Mouse (Mus musculus) forebrain, embryonic 15.5 days (tissue): ENCODE measurements around the gene Sox21. TPM values are rescaled to one million over a fixed set of nuclear protein-coding genes. Genes with fewer than 3 reads are reported as not detected.

Experiments used
- ATAC-seq: fragments of 200-750 bp; cut with Nextera tagmentation; replicated peaks from 2 replicates; pipeline ENCODE4 v1.8.0; 2017; ENCODE audit warnings: mild to moderate bottlenecking, moderate TSS enrichment, moderate library complexity
- H3K27ac ChIP-seq: fragments of 300-500 bp; sonication (generic); replicated peaks from 2 replicates; pipeline ENCODE4 v1.5.1; 2015; ENCODE audit warnings: mild to moderate bottlenecking, inconsistent platforms
- H3K27me3 ChIP-seq: fragments of 300-500 bp; sonication (generic); 2 replicates; pipeline ENCODE4 v1.6.1; 2015; ENCODE audit warnings: inconsistent platforms
- H3K36me3 ChIP-seq: fragments of 300-500 bp; sonication (generic); 2 replicates; pipeline ENCODE4 v1.6.1; 2015; ENCODE audit warnings: mild to moderate bottlenecking, inconsistent platforms
- H3K4me1 ChIP-seq: fragments of 300-500 bp; sonication (generic); 2 replicates; pipeline ENCODE4 v1.6.1; 2015; ENCODE audit warnings: inconsistent platforms
- H3K4me2 ChIP-seq: fragments of 300-500 bp; sonication (generic); replicated peaks from 2 replicates; pipeline ENCODE4 v1.6.1; 2015; ENCODE audit warnings: mild to moderate bottlenecking, inconsistent platforms
- H3K4me3 ChIP-seq: fragments of 300-500 bp; sonication (generic); 2 replicates; pipeline ENCODE4 v1.5.1; 2015; ENCODE audit warnings: mild to moderate bottlenecking, inconsistent platforms
- H3K9ac ChIP-seq: fragments of 300-500 bp; sonication (generic); replicated peaks from 2 replicates; pipeline ENCODE4 v1.6.1; 2015; ENCODE audit warnings: mild to moderate bottlenecking, inconsistent platforms
- H3K9me3 ChIP-seq: fragments of 300-500 bp; sonication (generic); 2 replicates; pipeline ENCODE4 v1.6.1; 2016; ENCODE audit warnings: inconsistent platforms
- WGBS: fragments of 180-500 bp; shearing (Covaris S2); methylation state at CpG from one replicate; pipeline ENCODE4 v1.1.7; 2015; ENCODE audit warnings: mixed read lengths; 5-methylcytosine and 5-hydroxymethylcytosine counted together
- polyA plus RNA-seq: library from polyadenylated mRNA; unstranded; fragments of >200 nt; fragmentation: Nextera tagmentation; extraction: Ambion mirVana; gene quantifications from 2 replicates; pipeline ENCODE4 v1.2.1, GENCODE M21; 2015

Sox21 gene
- polyA plus RNA-seq, 1 experiment from 2014 or later = 8.0 TPM

DNA sequence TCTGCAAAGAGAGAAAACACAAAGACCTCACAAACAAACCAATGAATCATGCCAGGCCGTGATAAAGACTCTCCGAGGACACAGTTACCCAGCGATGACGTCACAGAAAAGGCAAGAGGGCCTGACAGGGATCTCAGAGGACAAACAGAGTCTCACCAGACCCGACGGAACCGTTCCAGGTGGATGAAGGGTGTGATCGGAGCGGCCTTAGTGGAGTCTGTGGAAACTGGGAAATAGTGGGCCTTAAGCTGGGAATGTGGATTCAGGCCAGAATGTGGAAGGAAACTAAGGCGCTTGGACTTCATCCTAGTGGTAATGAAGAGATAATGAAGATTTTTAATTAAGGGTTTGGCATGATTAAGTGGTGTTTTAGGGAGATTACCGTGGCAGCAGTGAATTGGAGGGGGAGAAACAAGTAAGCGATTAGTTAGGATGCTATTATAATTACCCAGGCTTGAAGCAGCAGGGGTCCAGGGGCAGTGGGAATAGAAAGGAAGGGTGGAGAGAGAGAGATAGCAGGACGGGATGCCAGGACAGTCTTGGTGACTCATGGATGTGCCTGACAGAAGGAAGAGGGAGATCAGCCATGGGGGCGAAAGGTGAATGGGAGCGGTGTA, 24.5 kb downstream of the Sox21 start:
- H3K9ac ChIP-seq = no peak overlapping the region
- H3K4me1 ChIP-seq = 0 out of 2 replicates have a peak, but pooled peaks cover 7% of the 10 kb centered on the region
- WGBS = 34% methylated on average over 15 of the region's 15 CpGs
- ATAC-seq = peak; percentile 58; the same call in 1 of the 2 replicates
- no peak overlapping the region for H3K27ac ChIP-seq
- H3K27me3 ChIP-seq = peaks cover 22% of the 10 kb centered on the region; the same call in 1 of the 2 replicates
- no peaks in the 10 kb centered on the region for H3K9me3 ChIP-seq
- no peak overlapping the region for H3K4me2 ChIP-seq
- H3K4me3 ChIP-seq = no peak overlapping the region
- H3K36me3 ChIP-seq = no peaks in the 10 kb centered on the region

DNA sequence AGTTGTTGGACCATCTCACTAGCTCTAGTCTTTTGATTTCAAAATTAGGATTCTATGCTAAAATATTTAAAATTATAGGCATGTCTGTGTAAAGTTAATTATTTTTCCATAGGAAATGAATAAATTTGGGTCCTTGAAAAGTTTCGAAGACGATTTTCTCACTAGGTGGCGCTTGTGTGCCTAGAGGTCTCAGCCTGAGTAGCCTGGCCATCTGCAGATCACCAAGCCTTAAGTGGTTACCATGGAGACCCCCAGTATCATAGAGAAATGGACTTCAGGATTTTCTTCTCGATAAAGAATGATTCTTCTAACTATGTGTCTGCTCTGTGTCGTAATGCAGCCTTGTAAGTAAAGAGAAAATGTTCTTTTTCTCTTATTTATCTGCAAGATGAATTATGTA, 27.2 kb downstream of the Sox21 start:
- Histone ChIP-seq H3K27ac (no peak overlapping the region), H3K4me3 (no peak overlapping the region), H3K9me3 (no peaks in the 10 kb centered on the region), H3K36me3 (no peaks in the 10 kb centered on the region), H3K4me1 (0 out of 2 replicates have a peak, but pooled peaks cover 7% of the 10 kb centered on the region), H3K4me2 (no peak overlapping the region), H3K9ac (no peak overlapping the region), H3K27me3 (peaks cover 19% of the 10 kb centered on the region; the same call in 1 of the 2 replicates)
- ATAC-seq = no peak
- 8% methylated on average over 5 of the region's 5 CpGs for WGBS

DNA sequence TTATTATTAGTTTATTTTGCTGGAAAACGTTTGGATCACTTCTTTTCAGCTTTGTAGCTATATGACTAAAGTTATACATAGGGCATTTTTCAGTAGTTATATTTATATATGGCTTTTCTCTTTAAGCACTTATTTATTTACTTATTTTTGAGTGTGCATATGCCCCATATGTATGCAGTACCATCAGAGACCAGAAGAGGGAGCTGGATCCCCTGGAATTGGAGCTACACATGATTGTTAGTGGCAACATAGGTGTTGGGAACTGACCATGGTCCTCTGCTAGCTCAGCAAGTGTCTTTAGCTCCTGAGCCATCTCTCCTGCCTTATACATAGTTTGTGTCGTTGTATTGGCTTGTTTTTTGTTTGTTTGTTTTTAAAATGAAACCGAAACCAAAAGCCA, 29.5 kb downstream of the Sox21 start:
- ATAC-seq = no peak
- no peak overlapping the region for H3K27ac ChIP-seq
- H3K9ac ChIP-seq = no peak overlapping the region
- H3K4me1 ChIP-seq = 0 out of 2 replicates have a peak, but pooled peaks cover 3% of the 10 kb centered on the region
- H3K4me2 ChIP-seq = no peak overlapping the region
- H3K4me3 ChIP-seq = no peak overlapping the region
- H3K27me3 ChIP-seq = peaks cover 7% of the 10 kb centered on the region; the same call in 1 of the 2 replicates
- 0 out of 2 replicates have a peak, but pooled peaks cover 3% of the 10 kb centered on the region for H3K9me3 ChIP-seq
- WGBS = 88% methylated on average over 3 of the region's 3 CpGs
- H3K36me3 ChIP-seq = no peaks in the 10 kb centered on the region

DNA sequence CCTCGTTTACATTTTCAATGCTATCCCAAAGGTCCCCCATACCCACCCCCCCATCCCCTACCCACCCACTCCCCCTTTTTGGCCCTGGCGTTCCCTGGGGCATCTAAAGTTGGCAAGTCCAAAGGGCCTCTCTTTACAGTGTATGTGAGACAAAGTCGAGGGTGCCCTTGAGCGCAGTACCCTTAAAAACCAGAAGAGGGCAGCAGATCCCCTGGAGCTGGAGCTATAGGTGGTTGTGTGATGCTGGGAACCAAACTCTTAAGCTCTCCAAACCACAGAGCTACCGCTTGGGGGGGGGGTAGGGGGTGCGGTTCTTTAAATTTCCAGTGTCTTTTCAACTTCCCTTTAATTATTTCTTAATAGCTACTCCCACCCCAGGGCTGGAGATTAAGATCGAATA, 33.8 kb downstream of the Sox21 start:
- WGBS = 79% methylated on average over 7 of the region's 7 CpGs

DNA sequence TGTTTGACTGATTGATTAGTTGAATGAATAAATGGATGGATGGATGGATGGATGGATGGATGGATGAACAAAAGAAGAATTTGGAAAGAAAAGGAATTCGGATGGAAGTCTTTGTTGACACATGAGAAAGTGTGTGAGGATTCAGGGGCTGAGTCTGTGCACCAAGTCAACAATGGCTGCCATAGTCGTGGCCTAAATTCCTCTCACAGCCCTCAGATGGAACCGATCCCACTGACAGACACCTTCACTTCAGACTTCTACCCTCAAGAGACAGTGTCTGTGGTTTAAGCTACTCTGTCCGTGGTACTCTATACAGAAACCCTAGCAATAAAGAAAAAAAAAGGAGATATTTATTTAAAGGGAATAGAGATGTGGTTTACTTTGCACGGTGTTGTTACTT, 34.8 kb downstream of the Sox21 start:
- Histone ChIP-seq H3K4me2 (no peak overlapping the region), H3K9ac (no peak overlapping the region), H3K27ac (no peak overlapping the region), H3K9me3 (0 out of 2 replicates have a peak, but pooled peaks cover 3% of the 10 kb centered on the region), H3K4me3 (no peak overlapping the region), H3K27me3 (no peaks in the 10 kb centered on the region), H3K36me3 (no peaks in the 10 kb centered on the region), H3K4me1 (no peaks in the 10 kb centered on the region)
- 85% methylated on average over 5 of the region's 5 CpGs for WGBS
- ATAC-seq = no peak

More for the DNA sequence above, 33.8 kb downstream of the Sox21 start:
- Histone ChIP-seq H3K4me1 (no peaks in the 10 kb centered on the region), H3K4me2 (no peak overlapping the region), H3K9ac (no peak overlapping the region), H3K27me3 (no peaks in the 10 kb centered on the region), H3K9me3 (0 out of 2 replicates have a peak, but pooled peaks cover 3% of the 10 kb centered on the region), H3K4me3 (no peak overlapping the region), H3K27ac (no peak overlapping the region), H3K36me3 (no peaks in the 10 kb centered on the region)
- no peak for ATAC-seq

DNA sequence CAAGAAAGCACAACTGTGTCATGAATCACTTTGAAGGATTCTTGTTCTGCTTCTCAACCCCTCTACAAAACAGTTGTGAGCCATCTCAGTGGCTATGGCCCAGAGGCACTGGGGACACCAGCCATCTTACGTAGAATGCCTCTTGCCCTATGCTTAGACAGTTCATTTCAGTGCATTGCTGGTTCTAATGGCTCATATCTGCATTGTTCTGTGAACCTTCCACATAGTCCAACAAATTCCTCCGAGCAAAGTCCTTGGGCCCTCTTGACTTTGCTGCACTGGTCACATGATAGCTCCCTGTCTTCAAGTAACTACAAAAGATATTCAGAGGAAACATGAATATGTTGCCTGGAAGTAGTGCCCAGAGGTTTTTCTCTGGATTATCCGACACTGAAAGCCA, 36.1 kb downstream of the Sox21 start:
- H3K36me3 ChIP-seq = no peaks in the 10 kb centered on the region
- 94% methylated on average over 3 of the region's 3 CpGs for WGBS
- peaks cover 5% of the 10 kb centered on the region for H3K27me3 ChIP-seq
- H3K4me2 ChIP-seq = no peak overlapping the region
- H3K9ac ChIP-seq = no peak overlapping the region
- H3K4me3 ChIP-seq = no peak overlapping the region
- no peaks in the 10 kb centered on the region for H3K4me1 ChIP-seq
- H3K9me3 ChIP-seq = 0 out of 2 replicates have a peak, but pooled peaks cover 3% of the 10 kb centered on the region
- H3K27ac ChIP-seq = no peak overlapping the region
- no peak for ATAC-seq

DNA sequence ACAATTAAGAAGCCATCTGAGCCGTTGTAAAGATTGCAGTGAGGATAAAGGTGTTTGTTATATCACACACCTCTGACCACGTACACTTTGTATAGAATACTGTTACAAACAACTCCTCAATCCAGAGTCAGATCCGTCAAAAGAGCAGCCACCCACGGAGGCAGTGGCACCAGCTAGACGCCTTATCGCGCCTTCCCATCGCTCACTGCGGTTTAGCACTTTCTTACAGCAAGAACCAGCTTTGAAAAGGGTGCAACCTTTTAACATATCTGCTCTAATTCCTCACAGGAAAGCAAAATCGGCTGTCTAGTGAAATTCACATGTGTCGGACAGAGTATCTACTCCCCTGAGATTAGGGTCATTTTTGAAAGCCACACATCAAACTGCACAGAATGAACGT, 39.8 kb downstream of the Sox21 start:
- H3K36me3 ChIP-seq = no peaks in the 10 kb centered on the region
- H3K27ac ChIP-seq = no peak overlapping the region
- ATAC-seq = no peak
- H3K9ac ChIP-seq = no peak overlapping the region
- no peak overlapping the region for H3K4me2 ChIP-seq
- 67% methylated on average over 12 of the region's 12 CpGs for WGBS
- no peak overlapping the region for H3K4me3 ChIP-seq
- H3K27me3 ChIP-seq = peaks cover 22% of the 10 kb centered on the region
- peaks cover 18% of the 10 kb centered on the region for H3K4me1 ChIP-seq
- H3K9me3 ChIP-seq = no peaks in the 10 kb centered on the region

DNA sequence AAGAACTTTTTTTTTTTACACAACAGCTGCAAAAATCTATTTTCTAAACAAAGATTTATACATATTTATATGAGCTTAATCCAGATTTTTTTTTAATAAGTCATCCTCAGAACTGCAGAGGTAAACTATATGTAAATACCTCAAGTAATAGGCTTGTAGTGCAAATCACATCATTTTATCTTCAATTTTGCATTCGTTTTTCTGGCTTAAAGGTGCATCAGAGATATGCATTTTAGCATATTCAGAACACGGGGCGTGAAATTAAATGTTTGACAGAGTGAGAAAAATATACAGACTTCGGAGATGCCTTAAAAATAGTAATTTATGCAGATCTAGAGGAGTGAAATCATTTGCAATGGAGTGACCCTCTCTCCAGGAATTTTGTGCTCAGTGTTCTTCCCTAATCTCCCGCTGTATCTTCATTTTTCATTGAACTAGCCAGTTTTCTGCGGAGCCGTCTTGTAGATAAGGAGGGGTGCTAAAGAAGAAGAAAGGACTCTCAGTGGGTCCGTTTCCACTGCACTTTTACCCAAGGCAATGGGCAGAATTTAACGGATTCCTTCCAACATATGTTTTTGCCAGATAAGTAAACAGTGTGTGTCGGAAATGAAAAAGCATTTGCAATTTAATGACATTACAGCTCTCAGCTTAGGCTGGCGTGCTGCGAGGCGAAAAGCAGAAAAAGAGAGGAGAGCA, 42.5 kb downstream of the Sox21 start:
- H3K9ac ChIP-seq = no peak overlapping the region
- H3K4me1 ChIP-seq = peaks cover 18% of the 10 kb centered on the region
- H3K36me3 ChIP-seq = no peaks in the 10 kb centered on the region
- peak overlapping the region; percentile 18 for H3K4me2 ChIP-seq
- 0 out of 2 replicates have a peak, but pooled peaks have one; percentile 30 for ATAC-seq
- H3K27me3 ChIP-seq = peaks cover 22% of the 10 kb centered on the region
- 45% methylated on average over 13 of the region's 13 CpGs for WGBS
- no peak overlapping the region for H3K4me3 ChIP-seq
- no peak overlapping the region for H3K27ac ChIP-seq
- H3K9me3 ChIP-seq = no peaks in the 10 kb centered on the region

DNA sequence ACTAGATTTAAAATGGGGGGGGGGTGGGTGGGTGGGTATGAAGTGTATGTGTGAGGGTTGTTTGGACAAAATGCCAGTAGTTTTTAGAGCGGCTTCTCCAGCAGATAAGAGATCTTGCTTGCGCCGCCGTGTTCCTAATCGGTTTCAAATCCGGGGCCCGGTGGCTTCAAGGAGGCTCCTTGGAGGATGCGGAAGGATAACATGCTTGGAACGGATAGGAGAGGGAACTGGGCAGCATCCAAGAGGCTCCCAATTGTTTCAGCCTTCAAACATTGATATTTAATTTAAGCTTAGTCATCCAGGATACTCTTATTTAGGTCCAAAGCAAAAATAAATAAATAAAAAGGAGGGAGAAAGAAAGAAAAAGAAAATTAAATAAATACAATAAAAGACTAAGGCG, 43.2 kb downstream of the Sox21 start:
- H3K4me3 ChIP-seq = no peak overlapping the region
- 16% methylated on average over 10 of the region's 10 CpGs for WGBS
- no peak for ATAC-seq
- no peak overlapping the region for H3K27ac ChIP-seq
- H3K9me3 ChIP-seq = no peaks in the 10 kb centered on the region
- H3K36me3 ChIP-seq = no peaks in the 10 kb centered on the region
- H3K4me2 ChIP-seq = peak overlapping the region; percentile 24; the same call in 1 of the 2 replicates
- H3K4me1 ChIP-seq = peaks cover 18% of the 10 kb centered on the region
- H3K9ac ChIP-seq = no peak overlapping the region
- peaks cover 22% of the 10 kb centered on the region for H3K27me3 ChIP-seq

DNA sequence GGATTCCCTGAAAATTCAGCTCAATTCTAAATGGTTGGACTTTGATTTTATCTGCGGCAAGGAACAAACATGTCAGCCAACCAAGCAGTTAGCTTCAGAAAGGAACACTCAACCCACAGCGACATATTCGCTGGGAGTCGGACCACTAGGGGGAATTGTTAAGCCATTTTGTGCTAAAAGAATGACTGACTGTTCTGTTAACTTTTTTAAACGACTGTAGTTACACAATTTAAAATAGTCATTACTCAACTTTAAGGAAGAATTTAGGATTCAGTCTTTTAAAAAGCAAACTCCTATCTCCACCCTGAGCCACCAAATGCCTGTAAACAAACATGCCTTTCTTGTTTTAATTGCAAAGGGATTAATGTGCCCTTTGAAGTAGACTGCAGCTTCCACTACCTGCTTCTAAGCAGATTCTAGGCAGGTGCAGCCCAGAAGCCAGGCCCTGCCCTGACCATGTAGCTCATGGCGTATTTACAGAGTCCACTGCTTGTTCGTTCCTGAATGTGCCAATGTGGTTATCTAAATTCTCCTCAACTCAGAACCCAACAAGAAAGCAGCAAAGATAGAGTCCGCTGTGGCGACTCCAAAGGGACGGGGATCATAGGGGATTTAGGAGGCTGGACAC, 43.7 kb downstream of the Sox21 start:
- H3K36me3 ChIP-seq = no peaks in the 10 kb centered on the region
- WGBS = 22% methylated on average over 10 of the region's 10 CpGs
- peaks cover 22% of the 10 kb centered on the region for H3K27me3 ChIP-seq
- 0 out of 2 replicates have a peak overlapping the region, but pooled peaks have one; percentile 24 for H3K4me2 ChIP-seq
- H3K4me1 ChIP-seq = peaks cover 18% of the 10 kb centered on the region
- H3K27ac ChIP-seq = no peak overlapping the region
- no peak overlapping the region for H3K9ac ChIP-seq
- no peaks in the 10 kb centered on the region for H3K9me3 ChIP-seq
- no peak overlapping the region for H3K4me3 ChIP-seq
- no peak for ATAC-seq

DNA sequence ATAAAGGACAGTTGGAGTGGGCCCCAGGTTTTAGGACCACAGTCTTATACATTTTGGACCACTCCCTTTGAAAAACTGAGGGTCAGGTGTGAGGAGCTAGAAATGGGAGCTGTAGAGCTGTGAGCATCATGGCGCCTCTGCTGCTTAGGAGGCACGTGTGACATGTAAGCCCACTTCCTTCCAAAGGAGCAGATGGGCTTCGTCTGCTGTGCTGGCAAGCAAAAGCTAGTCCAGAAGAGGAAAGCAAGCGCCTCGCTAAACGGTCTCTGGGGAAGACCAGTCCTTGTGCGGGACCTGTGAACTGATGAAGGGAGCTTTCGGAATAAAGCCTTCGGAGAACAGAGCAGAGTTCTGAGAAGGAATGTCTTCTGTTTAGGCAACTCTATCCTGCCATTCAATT, 45.4 kb downstream of the Sox21 start:
- Histone ChIP-seq H3K4me3 (no peak overlapping the region), H3K9me3 (no peaks in the 10 kb centered on the region), H3K9ac (no peak overlapping the region), H3K27me3 (peaks cover 22% of the 10 kb centered on the region), H3K4me1 (peaks cover 18% of the 10 kb centered on the region), H3K4me2 (no peak overlapping the region), H3K27ac (no peak overlapping the region), H3K36me3 (no peaks in the 10 kb centered on the region)
- 78% methylated on average over 9 of the region's 9 CpGs for WGBS
- peak; percentile 70; the same call in 1 of the 2 replicates for ATAC-seq
